Mouse (Mus musculus) forebrain, embryonic 15.5 days (tissue): ENCODE measurements around the gene Egln1. TPM values are rescaled to one million over a fixed set of nuclear protein-coding genes. Genes with fewer than 3 reads are reported as not detected.

Experiments used
- ATAC-seq: fragments of 200-750 bp; cut with Nextera tagmentation; replicated peaks from 2 replicates; pipeline ENCODE4 v1.8.0; 2017; ENCODE audit warnings: mild to moderate bottlenecking, moderate TSS enrichment, moderate library complexity
- H3K27ac ChIP-seq: fragments of 300-500 bp; sonication (generic); replicated peaks from 2 replicates; pipeline ENCODE4 v1.5.1; 2015; ENCODE audit warnings: mild to moderate bottlenecking, inconsistent platforms
- H3K27me3 ChIP-seq: fragments of 300-500 bp; sonication (generic); 2 replicates; pipeline ENCODE4 v1.6.1; 2015; ENCODE audit warnings: inconsistent platforms
- H3K36me3 ChIP-seq: fragments of 300-500 bp; sonication (generic); 2 replicates; pipeline ENCODE4 v1.6.1; 2015; ENCODE audit warnings: mild to moderate bottlenecking, inconsistent platforms
- H3K4me1 ChIP-seq: fragments of 300-500 bp; sonication (generic); 2 replicates; pipeline ENCODE4 v1.6.1; 2015; ENCODE audit warnings: inconsistent platforms
- H3K4me2 ChIP-seq: fragments of 300-500 bp; sonication (generic); replicated peaks from 2 replicates; pipeline ENCODE4 v1.6.1; 2015; ENCODE audit warnings: mild to moderate bottlenecking, inconsistent platforms
- H3K4me3 ChIP-seq: fragments of 300-500 bp; sonication (generic); 2 replicates; pipeline ENCODE4 v1.5.1; 2015; ENCODE audit warnings: mild to moderate bottlenecking, inconsistent platforms
- H3K9ac ChIP-seq: fragments of 300-500 bp; sonication (generic); replicated peaks from 2 replicates; pipeline ENCODE4 v1.6.1; 2015; ENCODE audit warnings: mild to moderate bottlenecking, inconsistent platforms
- H3K9me3 ChIP-seq: fragments of 300-500 bp; sonication (generic); 2 replicates; pipeline ENCODE4 v1.6.1; 2016; ENCODE audit warnings: inconsistent platforms
- WGBS: fragments of 180-500 bp; shearing (Covaris S2); methylation state at CpG from one replicate; pipeline ENCODE4 v1.1.7; 2015; ENCODE audit warnings: mixed read lengths; 5-methylcytosine and 5-hydroxymethylcytosine counted together
- polyA plus RNA-seq: library from polyadenylated mRNA; unstranded; fragments of >200 nt; fragmentation: Nextera tagmentation; extraction: Ambion mirVana; gene quantifications from 2 replicates; pipeline ENCODE4 v1.2.1, GENCODE M21; 2015

The Egln1 gene
- polyA plus RNA-seq, result 20.0 and 20.9 TPM in 2 replicates

GRCm38 (mm10) chr8:124949209-124950068 lies at the start of gene Egln1:
TSS of gene Egln1 (minus strand) at chr8:124949324.
- peak within 1 kb of the TSS; percentile 82 for H3K9ac ChIP-seq
- H3K9me3 ChIP-seq, result no peaks in the 10 kb centered on the region
- peak; percentile 75 for ATAC-seq
- under 1% methylated on average over 45 of the region's 98 CpGs for WGBS
- H3K27ac ChIP-seq, result peak within 1 kb of the TSS; percentile 96
- H3K27me3 ChIP-seq, result no peaks in the 10 kb centered on the region
- peaks cover 44% of the 10 kb centered on the region for H3K4me1 ChIP-seq
- H3K36me3 ChIP-seq, result no peaks in the 10 kb centered on the region
- peak within 1 kb of the TSS; percentile 90 for H3K4me3 ChIP-seq
- peak within 1 kb of the TSS; percentile 83 for H3K4me2 ChIP-seq

GRCm38 (mm10) chr8:124995776-124996175 lies 46.7 kb upstream of the Egln1 start:
- H3K36me3 ChIP-seq, result no peaks in the 10 kb centered on the region
- ATAC-seq, result no peak
- H3K27me3 ChIP-seq, result peaks cover 10% of the 10 kb centered on the region; the same call in 1 of the 2 replicates
- WGBS, result 72% methylated on average over 2 of the region's 2 CpGs
- no peaks in the 10 kb centered on the region for H3K9me3 ChIP-seq
- H3K27ac ChIP-seq, result no peak overlapping the region
- no peaks in the 10 kb centered on the region for H3K4me1 ChIP-seq
- no peak overlapping the region for H3K4me2 ChIP-seq
- H3K9ac ChIP-seq, result no peak overlapping the region
- no peak overlapping the region for H3K4me3 ChIP-seq

GRCm38 (mm10) chr8:124991668-124991926 lies 42.5 kb upstream of the Egln1 start:
- H3K4me2 ChIP-seq, result no peak overlapping the region
- WGBS, result 23% methylated on average over 6 of the region's 6 CpGs
- no peak for ATAC-seq
- no peak overlapping the region for H3K27ac ChIP-seq
- no peak overlapping the region for H3K4me3 ChIP-seq
- no peaks in the 10 kb centered on the region for H3K4me1 ChIP-seq
- H3K9ac ChIP-seq, result no peak overlapping the region
- peaks cover 10% of the 10 kb centered on the region; the same call in 1 of the 2 replicates for H3K27me3 ChIP-seq
- no peaks in the 10 kb centered on the region for H3K36me3 ChIP-seq
- H3K9me3 ChIP-seq, result no peaks in the 10 kb centered on the region

DNA sequence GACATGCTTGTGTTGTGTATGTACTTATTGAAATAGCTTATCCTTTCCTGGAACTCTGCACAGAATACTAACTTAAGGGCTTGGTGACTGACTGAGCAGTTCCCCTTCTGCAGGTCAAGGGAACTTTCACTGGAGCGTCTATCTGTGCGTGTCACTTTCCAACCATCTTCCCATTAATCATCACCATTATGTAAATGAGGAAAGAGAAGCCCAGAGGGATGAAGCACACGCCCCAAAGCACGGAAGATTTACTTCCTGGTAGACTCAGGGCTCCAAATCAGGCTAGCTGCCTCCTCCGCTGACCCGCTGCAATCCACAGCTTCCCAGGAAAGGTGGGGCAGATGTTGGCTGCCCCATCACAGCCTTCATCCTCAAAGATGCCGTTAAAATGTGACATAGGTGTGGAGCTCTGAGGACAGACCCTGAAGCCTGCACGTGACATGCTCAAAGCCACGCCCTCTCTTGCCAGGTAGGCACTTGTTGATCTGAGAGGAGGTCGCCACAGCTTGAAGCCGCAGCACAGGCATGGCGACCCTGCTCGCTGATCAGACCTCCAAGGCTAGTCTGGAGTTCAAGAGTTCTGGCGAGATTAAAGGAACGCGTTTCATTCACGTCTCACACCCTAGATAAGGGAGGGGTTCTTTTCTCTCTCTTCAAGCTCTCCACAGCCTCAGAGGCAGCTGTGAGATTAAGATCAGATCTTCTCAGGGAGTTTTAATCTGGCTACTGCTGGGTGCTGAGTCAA lies 42.0 kb upstream of the Egln1 start:
- no peak for ATAC-seq
- 19% methylated on average over 17 of the region's 17 CpGs for WGBS

GRCm38 (mm10) chr8:124980828-124981227 lies 31.7 kb upstream of the Egln1 start:
- H3K4me1 ChIP-seq, result no peaks in the 10 kb centered on the region
- no peak overlapping the region for H3K27ac ChIP-seq
- no peak overlapping the region for H3K4me3 ChIP-seq
- H3K9me3 ChIP-seq, result no peaks in the 10 kb centered on the region
- no peaks in the 10 kb centered on the region; the same call in 1 of the 2 replicates for H3K27me3 ChIP-seq
- no peaks in the 10 kb centered on the region for H3K36me3 ChIP-seq
- no peak overlapping the region for H3K4me2 ChIP-seq
- no peak overlapping the region for H3K9ac ChIP-seq
- WGBS, result 82% methylated on average over 8 of the region's 8 CpGs
- no peak for ATAC-seq

More for the DNA sequence above, 42.0 kb upstream of the Egln1 start:
- Histone ChIP-seq H3K4me3 (no peak overlapping the region), H3K9ac (no peak overlapping the region), H3K9me3 (no peaks in the 10 kb centered on the region), H3K27me3 (peaks cover 10% of the 10 kb centered on the region; the same call in 1 of the 2 replicates), H3K27ac (no peak overlapping the region), H3K4me1 (no peaks in the 10 kb centered on the region), H3K36me3 (no peaks in the 10 kb centered on the region), H3K4me2 (no peak overlapping the region)

- Histone ChIP-seq H3K4me1 (no peaks in the 10 kb centered on the region), H3K4me2 (no peak overlapping the region), H3K27me3 (no peaks in the 10 kb centered on the region; the same call in 1 of the 2 replicates), H3K36me3 (no peaks in the 10 kb centered on the region), H3K4me3 (no peak overlapping the region), H3K9me3 (no peaks in the 10 kb centered on the region), H3K27ac (no peak overlapping the region), H3K9ac (no peak overlapping the region)
- WGBS, result 95% methylated on average over 3 of the region's 3 CpGs
- ATAC-seq, result no peak
These were observed 30.9 kb upstream of the Egln1 start for GRCm38 (mm10) chr8:124980036-124980435.

DNA sequence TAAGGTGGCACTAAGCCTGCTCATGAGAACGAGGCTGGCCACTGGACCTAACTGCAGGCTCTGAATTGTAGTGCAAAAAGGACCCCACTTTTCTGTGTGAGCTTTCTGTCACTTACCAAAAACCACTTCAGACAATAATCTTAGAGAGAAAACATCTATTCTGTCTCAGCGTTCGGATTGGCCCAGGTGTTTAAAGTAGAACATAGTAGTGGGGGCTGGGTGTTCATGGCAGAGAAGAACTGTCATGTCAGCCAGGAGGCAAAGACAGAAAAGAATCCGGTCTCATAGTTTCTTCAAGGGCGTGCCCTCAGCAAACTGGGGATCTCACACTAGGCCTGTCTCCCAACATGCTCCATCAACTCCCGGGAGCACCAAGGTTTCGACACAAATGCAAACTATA lies 28.9 kb upstream of the Egln1 start:
- H3K9ac ChIP-seq, result no peak overlapping the region
- no peak for ATAC-seq
- H3K27ac ChIP-seq, result no peak overlapping the region
- H3K4me1 ChIP-seq, result no peaks in the 10 kb centered on the region
- no peak overlapping the region for H3K4me3 ChIP-seq
- H3K4me2 ChIP-seq, result no peak overlapping the region
- 85% methylated on average over 7 of the region's 7 CpGs for WGBS
- no peaks in the 10 kb centered on the region for H3K9me3 ChIP-seq
- H3K36me3 ChIP-seq, result no peaks in the 10 kb centered on the region
- no peaks in the 10 kb centered on the region for H3K27me3 ChIP-seq

GRCm38 (mm10) chr8:124976211-124976610 lies 27.1 kb upstream of the Egln1 start:
- 88% methylated on average over 6 of the region's 6 CpGs for WGBS

GRCm38 (mm10) chr8:124974254-124974653 lies 25.1 kb upstream of the Egln1 start:
- ATAC-seq, result no peak
- Histone ChIP-seq H3K9ac (no peak overlapping the region), H3K27me3 (no peaks in the 10 kb centered on the region), H3K9me3 (no peaks in the 10 kb centered on the region; the same call in 1 of the 2 replicates), H3K4me2 (no peak overlapping the region), H3K27ac (no peak overlapping the region), H3K36me3 (no peaks in the 10 kb centered on the region), H3K4me3 (no peak overlapping the region), H3K4me1 (no peaks in the 10 kb centered on the region)
- 87% methylated on average over 4 of the region's 4 CpGs for WGBS

More at GRCm38 (mm10) chr8:124976211-124976610, 27.1 kb upstream of the Egln1 start:
- H3K4me2 ChIP-seq, result no peak overlapping the region
- no peaks in the 10 kb centered on the region for H3K27me3 ChIP-seq
- H3K9ac ChIP-seq, result no peak overlapping the region
- H3K9me3 ChIP-seq, result no peaks in the 10 kb centered on the region; the same call in 1 of the 2 replicates
- H3K27ac ChIP-seq, result no peak overlapping the region
- ATAC-seq, result no peak
- H3K4me1 ChIP-seq, result no peaks in the 10 kb centered on the region
- no peaks in the 10 kb centered on the region for H3K36me3 ChIP-seq
- no peak overlapping the region for H3K4me3 ChIP-seq

- Histone ChIP-seq H3K36me3 (no peaks in the 10 kb centered on the region), H3K27me3 (no peaks in the 10 kb centered on the region), H3K27ac (no peak overlapping the region), H3K4me2 (no peak overlapping the region), H3K4me3 (no peak overlapping the region), H3K9ac (no peak overlapping the region), H3K9me3 (no peaks in the 10 kb centered on the region; the same call in 1 of the 2 replicates), H3K4me1 (no peaks in the 10 kb centered on the region)
- 87% methylated on average over 8 of the region's 8 CpGs for WGBS
- no peak for ATAC-seq
These were observed 24.1 kb upstream of the Egln1 start for GRCm38 (mm10) chr8:124973221-124973620.

- Histone ChIP-seq H3K9me3 (no peaks in the 10 kb centered on the region; the same call in 1 of the 2 replicates), H3K4me3 (no peak overlapping the region), H3K27ac (no peak overlapping the region), H3K4me2 (no peak overlapping the region), H3K4me1 (no peaks in the 10 kb centered on the region), H3K9ac (no peak overlapping the region), H3K27me3 (no peaks in the 10 kb centered on the region), H3K36me3 (no peaks in the 10 kb centered on the region)
- no peak for ATAC-seq
- 88% methylated on average over 6 of the region's 6 CpGs for WGBS
These were observed 21.3 kb upstream of the Egln1 start for GRCm38 (mm10) chr8:124970312-124970933.

- no peak overlapping the region for H3K27ac ChIP-seq
- WGBS, result 91% methylated on average over 8 of the region's 8 CpGs
- no peak overlapping the region for H3K4me2 ChIP-seq
- H3K9me3 ChIP-seq, result no peaks in the 10 kb centered on the region
- H3K27me3 ChIP-seq, result no peaks in the 10 kb centered on the region
- H3K4me1 ChIP-seq, result 0 out of 2 replicates have a peak, but pooled peaks cover 2% of the 10 kb centered on the region
- H3K4me3 ChIP-seq, result no peak overlapping the region
- H3K9ac ChIP-seq, result no peak overlapping the region
- ATAC-seq, result no peak
- H3K36me3 ChIP-seq, result no peaks in the 10 kb centered on the region
These were observed 15.8 kb upstream of the Egln1 start for GRCm38 (mm10) chr8:124964966-124965365.
